Mouse (Mus musculus): ENCODE measurements at regions not wholly inside any gene's neighbourhood (a gene's known extent, or its start where the extent isn't known, plus 50 kb on each side); places are given as distances from the start of the nearest gene placed in this dataset.

DNA sequence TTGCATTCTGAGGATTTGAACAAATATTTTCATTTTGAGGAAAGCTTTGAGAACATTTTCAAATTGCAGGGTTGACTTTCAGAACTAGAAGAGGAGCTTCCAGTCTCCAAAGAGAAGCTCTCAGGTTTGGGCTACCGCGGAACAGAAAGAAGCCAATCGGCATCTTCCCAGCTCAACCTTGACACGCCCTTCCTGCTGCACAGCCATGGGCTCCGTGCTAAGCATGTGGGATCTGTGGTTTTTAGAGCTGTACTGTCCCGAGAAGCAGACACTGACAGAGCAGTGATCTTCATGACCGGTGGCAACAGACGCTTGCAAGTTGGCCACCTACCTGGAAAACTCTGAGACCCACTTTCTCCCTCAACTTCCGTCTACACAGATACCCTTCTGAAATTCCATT is 85.4 kb upstream of the Gm12728 start:
- no peak for TF ChIP-seq CTCF (conservative IDR thresholded peaks at IDR 0.05; ENCODE audit: insufficient read depth, insufficient read length, low read depth, low read length)
- no peak for TF ChIP-seq POLR2A (IDR thresholded peaks at IDR 0.05; ENCODE audit: low read depth, low read length)
